Mouse (Mus musculus): Measurements from ENCODE around the gene 1700040F15Rik. TPM values are rescaled to one million over a fixed set of nuclear protein-coding genes. Genes with fewer than 3 reads are reported as not detected.
"Not testable (repeated sequence)": the region's sequence is repeated elsewhere in the genome, so short reads cannot be mapped to it uniquely, and the experiment has no call there.

The 1700040F15Rik gene
- not detected in 2 replicates for polyA plus RNA-seq (2014; fragmentation: Nextera tagmentation; extraction: Ambion mirVana)

GRCm38 (mm10) chrY:61101947-61102346, at the start of gene 1700040F15Rik:
TSS of gene 1700040F15Rik (plus strand) at chrY:61102247.
- H3K4me1 ChIP-seq (ENCODE audit: control insufficient read depth, insufficient read depth, low read length); H3K9me3 ChIP-seq (ENCODE audit: control insufficient read depth, low read length); H3K4me2 ChIP-seq (ENCODE audit: low read depth, low read length); H3K4me3 ChIP-seq (ENCODE audit: low read depth, low read length); H3K27ac ChIP-seq (ENCODE audit: low read depth, low read length); H3K9ac ChIP-seq (replicated peaks; ENCODE audit: low read depth, low read length); H3K27me3 ChIP-seq (ENCODE audit: control insufficient read depth, insufficient read depth, low read length); ATAC-seq (ENCODE audit: low read depth); H3K36me3 ChIP-seq (ENCODE audit: control insufficient read depth, insufficient read depth, low read length): not testable (repeated sequence)
- WGBS = no CpG with 5 or more reads among the region's 8 CpGs
